Mouse (Mus musculus) heart, adult 9 months (tissue): ENCODE results near the gene Hnrnpdl.

ENCODE experiments used
- DNase-seq, 2 experiments: peaks; one replicate each; pipeline ENCODE4 v3.0.0; 2022; ENCODE audit warnings: low spot score in 2 of 2

Hnrnpdl gene

GRCm38 (mm10) chr5:100005896-100006295 is 33.6 kb downstream of the Hnrnpdl start:
- no peak for DNase-seq

DNA sequence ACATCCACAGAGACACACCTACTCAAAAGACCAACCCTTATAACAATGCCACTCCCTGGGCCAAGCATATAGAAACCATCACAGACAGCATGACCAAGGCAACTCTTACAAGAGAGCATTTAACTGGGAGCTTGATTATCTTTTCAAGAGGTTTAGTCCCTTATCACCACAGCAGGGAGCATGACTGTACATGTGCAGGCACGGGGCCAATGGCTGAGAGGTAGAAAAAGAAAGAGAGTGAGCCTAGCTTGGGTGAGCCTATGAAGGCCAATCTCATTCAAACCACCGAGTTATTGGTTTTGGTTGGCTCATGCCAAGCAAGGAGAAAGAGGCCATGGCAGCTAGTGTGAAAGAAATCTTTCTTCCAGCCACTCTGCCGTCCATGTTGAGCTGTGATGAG is 34.0 kb downstream of the Hnrnpdl start:
- DNase-seq = no peak

GRCm38 (mm10) chr5:100003895-100004294 is 35.6 kb downstream of the Hnrnpdl start:
- DNase-seq = no peak

GRCm38 (mm10) chr5:100000500-100000899 is 39.0 kb downstream of the Hnrnpdl start:
- DNase-seq = no peak

DNA sequence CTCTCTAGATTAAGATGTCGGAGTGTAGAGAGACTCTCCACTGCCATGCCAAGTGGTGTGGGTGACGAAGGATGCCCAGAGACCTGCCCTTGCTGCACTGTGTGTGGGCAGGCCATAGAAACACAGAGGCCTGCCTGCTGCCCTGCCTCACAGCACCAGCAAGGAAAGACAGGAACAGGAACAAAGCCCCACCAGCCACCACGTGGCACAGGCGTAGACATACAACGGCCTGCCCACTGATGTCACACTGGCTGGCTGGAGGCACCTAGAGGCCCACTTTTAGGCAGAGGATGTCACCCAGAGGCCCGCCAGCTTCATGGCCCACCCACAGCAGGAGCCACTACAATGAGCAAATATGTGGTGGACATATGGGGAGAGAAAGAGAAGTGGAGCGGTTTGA is 39.4 kb downstream of the Hnrnpdl start:
- no peak for DNase-seq

- no peak for DNase-seq
Observed at GRCm38 (mm10) chr5:99994680-99995079, 44.8 kb downstream of the Hnrnpdl start.

- DNase-seq = no peak
Observed at GRCm38 (mm10) chr5:99994166-99994565, 45.3 kb downstream of the Hnrnpdl start.
